Mouse (Mus musculus) central nervous system, embryonic 18 days (tissue): Measurements from ENCODE around the gene Usp22. TPM values are rescaled to one million over a fixed set of nuclear protein-coding genes. Genes with fewer than 3 reads are reported as not detected.

Source experiments
- polyA plus RNA-seq: library from polyadenylated mRNA; depleted of rRNA; stranded (reverse); fragments of >200 nt; gene quantifications from 2 replicates; pipeline ENCODE4 v1.2.3, GENCODE M21; 2012; rRNA removed

Gene Usp22
- 339 and 395 TPM in 2 replicates for polyA plus RNA-seq

GRCm38 (mm10) chr11:61174821-61175658 is at the start of gene Usp22:
Gene Usp22, minus strand, starts transcription at chr11:61175055.

GRCm38 (mm10) chr11:61207487-61208246 is 32.8 kb upstream of the Usp22 start, which contains the start of gene Aldh3a1:
Gene Aldh3a1, plus strand, starts transcription at chr11:61207537.

GRCm38 (mm10) chr11:61126606-61127355 is 48.1 kb downstream of the Usp22 start, which contains the start of gene Tnfrsf13b:
Gene Tnfrsf13b, plus strand, starts transcription at chr11:61126755.

Other genes starting within 250 kb of the Usp22 start
- 13.3 and 14.5 TPM in 2 replicates for gene Map2k3, start 243.0 kb downstream of the Usp22 start, polyA plus RNA-seq
- 8.8 and 9.4 TPM in 2 replicates for gene Kcnj12, start 152.5 kb downstream of the Usp22 start, polyA plus RNA-seq
- 1.4 and 1.9 TPM in 2 replicates for gene Tnfrsf13b, start 48.3 kb downstream of the Usp22 start, polyA plus RNA-seq
- 0.41 and 0.57 TPM in 2 replicates for gene Aldh3a1, start 32.5 kb upstream of the Usp22 start, polyA plus RNA-seq
- gene Aldh3a2, start 92.4 kb upstream of the Usp22 start, polyA plus RNA-seq: 38.1 and 39.3 TPM in 2 replicates
- gene Slc47a2, start 167.8 kb upstream of the Usp22 start, polyA plus RNA-seq: 0.19 and 0.24 TPM in 2 replicates
- 0.45 and 1.7 TPM in 2 replicates for gene Slc47a1, start 203.3 kb upstream of the Usp22 start, polyA plus RNA-seq